Mouse (Mus musculus): ENCODE results near the gene Sppl2a. TPM values are rescaled to one million over a fixed set of nuclear protein-coding genes. Genes with fewer than 3 reads are reported as not detected.

The Sppl2a gene
- total RNA-seq, 2 experiments from 2014 or later = 45.9 to 49.0 TPM

Small RNA genes within 50 kb of the gene (microRNA-seq; reads per million reads assigned to microRNA genes)
- 0 to 0.50 reads per million in 2 experiments for gene Mir3473g

Other genes with a start within 250 kb of the Sppl2a start
- gene Usp8, start 225.9 kb downstream of the Sppl2a start, total RNA-seq (2021) = 10 to 100 TPM; 16.2 to 18.0 TPM
- gene Usp50, start 149.8 kb downstream of the Sppl2a start, total RNA-seq (2021) = under 1 TPM; 0.24 to 0.27 TPM
- 10 to 100 TPM; 22.1 to 24.2 TPM for gene Trpm7, start 57.0 kb downstream of the Sppl2a start, total RNA-seq (2021)
- 1 to 10 TPM; 6.6 to 7.4 TPM for gene Ap4e1, start 75.5 kb upstream of the Sppl2a start, total RNA-seq (2021)
- gene Blvra, start 137.4 kb upstream of the Sppl2a start, total RNA-seq (2021) = 10 to 100 TPM; 13.2 to 16.4 TPM
- gene Ncaph, start 200.7 kb upstream of the Sppl2a start, total RNA-seq (2021) = 1 to 10 TPM; 4.5 to 6.6 TPM
- gene Itpripl1, start 210.2 kb upstream of the Sppl2a start, total RNA-seq (2021) = 1 to 10 TPM; 5.0 to 9.4 TPM